Mouse (Mus musculus) large intestine, adult 2 months (tissue): ENCODE results near the gene Hectd2. TPM values are rescaled to one million over a fixed set of nuclear protein-coding genes. Genes with fewer than 3 reads are reported as not detected.
A peak's percentile ranks its signal among the peaks of the same experiment; 100 is the strongest.

Source experiments
- DNase-seq: peaks from one replicate; pipeline ENCODE4 v3.0.0-alpha.2; 2012; ENCODE audit warnings: low read depth, low spot score
- WGBS: fragments of 180-500 bp; shearing (Covaris S2); methylation state at CpG from one replicate; pipeline ENCODE4 v1.1.7; 2018; 5-methylcytosine and 5-hydroxymethylcytosine counted together
- polyA plus RNA-seq: library from polyadenylated mRNA; depleted of rRNA; stranded (reverse); fragments of >200 nt; gene quantifications from 2 replicates; pipeline ENCODE4 v1.2.3, GENCODE M21; 2012

Gene Hectd2
- polyA plus RNA-seq, 1 experiment = 0.19 TPM

DNA sequence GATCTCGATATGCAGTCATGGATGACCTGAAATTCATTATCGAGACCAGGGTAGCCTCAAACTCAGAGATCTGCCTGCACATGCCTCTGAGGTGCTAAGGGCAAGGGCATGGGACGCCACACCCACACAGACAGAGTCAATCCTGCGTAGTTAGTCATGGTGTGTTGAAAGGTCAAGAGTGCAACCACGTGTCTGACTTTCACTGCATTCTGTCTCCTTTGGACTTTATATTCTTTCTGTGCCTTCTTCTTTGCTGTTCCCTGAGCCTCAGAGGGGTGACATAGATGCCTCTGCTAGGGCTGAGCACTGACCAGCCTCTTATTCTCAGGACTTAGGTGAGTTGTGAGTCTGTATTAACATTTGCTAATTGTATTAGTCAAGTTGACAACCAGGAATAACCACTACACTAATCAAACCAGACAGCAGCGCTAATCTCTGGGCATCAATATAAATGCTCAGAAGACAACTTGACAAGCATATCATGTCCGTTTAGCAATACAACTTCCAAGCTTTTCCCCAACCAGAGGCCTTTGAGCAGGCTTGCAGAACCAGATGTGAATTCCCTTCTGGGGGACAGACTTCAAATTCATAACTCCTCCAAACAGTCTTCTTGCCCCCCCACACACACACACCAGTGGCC is 83.6 kb downstream of the Hectd2 start:
- 66% methylated on average over 7 of the region's 7 CpGs for WGBS
- no peak for DNase-seq

DNA sequence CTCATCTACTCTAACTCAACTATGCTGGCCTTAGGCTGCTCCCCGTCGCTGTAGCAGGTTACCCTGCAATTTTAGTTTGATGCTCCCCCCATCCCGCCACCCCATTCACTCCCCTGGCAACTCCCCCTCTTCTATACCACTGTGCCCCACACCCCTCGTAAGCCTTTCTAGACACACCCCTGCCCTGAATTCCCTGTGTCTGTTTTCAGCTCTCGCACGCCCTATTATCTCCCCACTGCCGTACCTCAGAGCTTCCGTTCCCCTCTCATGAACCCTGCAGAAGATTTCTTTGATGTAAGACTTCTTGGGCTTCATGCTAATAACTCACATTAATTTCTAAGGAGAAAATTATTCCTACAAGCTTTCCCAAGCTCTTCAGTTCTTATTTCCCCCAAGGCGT is 84.6 kb downstream of the Hectd2 start:
- WGBS = 93% methylated on average over 9 of the region's 9 CpGs
- DNase-seq = no peak

DNA sequence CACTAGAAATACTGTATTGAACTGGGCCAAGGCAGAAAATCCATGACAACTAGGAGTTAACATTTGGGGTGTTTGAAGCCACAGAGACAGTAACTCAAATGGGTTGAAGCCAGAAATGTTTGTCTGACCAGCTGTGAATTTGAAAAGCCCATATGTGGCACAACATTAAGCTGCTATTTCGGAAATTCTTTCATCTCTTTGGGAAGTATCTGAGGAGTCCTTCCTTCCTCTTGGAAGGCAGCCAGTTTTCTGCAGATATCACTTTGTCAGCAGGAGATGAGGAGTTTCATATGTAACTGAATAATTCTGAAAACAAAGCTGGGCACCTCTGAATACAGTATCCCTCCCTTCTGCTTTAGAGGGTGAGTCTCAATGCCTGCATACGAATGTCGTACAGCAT is 86.7 kb downstream of the Hectd2 start:
- no peak for DNase-seq
- WGBS = 61% methylated on average over 3 of the region's 3 CpGs

DNA sequence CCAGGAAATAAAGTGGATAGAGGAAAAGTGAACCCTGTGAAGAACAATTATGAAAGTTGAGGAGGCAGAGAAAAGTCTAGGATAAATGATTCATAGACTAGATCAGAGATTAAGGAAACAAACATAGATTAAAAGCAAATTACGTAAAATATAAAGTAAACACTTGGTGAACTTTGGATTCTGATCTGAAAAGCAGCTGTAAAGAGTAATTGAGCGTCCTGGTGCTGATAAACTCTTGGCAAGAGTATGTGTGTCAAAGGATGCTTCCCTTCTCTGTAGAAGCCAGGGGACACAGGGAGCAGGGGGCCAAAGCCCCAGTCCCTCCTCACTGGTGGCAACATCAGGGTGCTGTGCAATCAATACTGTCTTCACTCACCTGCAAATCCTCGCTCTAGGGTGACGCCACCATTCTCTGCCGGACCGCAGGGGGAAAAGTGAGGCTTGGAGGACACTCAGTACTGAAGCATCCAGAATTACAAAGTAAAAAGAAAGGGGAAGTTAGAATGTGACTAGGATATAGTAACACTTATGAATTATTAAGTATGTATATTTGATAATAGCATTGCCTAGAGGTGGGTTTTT is 91.0 kb downstream of the Hectd2 start:
- DNase-seq = peak; percentile 43
- WGBS = 30% methylated on average over 6 of the region's 6 CpGs

DNA sequence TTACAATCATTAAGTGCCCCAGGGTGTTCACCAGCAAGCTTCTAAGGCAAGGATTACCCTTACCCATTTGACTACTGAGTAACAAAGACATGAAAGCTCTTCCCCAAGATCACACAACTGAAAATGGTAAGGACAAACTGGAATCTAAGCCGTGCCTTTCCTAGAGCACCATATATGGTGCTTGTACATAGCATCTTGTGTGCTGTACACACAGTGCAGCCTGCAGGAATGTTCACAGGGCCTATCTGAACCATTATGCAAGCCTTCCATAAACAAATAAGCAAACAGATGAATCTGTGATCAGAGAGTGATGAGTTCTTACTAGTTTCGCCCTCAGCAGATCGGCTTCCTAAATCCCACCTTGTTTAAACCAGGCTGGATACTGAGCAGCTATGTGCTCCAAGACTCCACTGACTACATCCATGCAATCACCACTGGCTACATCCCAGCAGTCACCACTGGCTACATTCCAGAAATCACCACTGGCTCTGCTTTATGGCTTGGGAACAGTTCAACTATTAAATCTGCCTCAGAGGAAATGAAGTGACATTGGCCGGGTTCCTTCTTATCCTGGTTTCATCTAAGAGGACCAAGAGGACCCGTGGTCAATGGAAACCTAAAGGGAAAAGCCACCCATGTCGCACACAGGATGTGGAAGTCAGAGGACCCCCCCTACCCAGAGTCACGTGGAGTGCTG is 91.8 kb downstream of the Hectd2 start:
- 17% methylated on average over 7 of the region's 7 CpGs for WGBS

DNA sequence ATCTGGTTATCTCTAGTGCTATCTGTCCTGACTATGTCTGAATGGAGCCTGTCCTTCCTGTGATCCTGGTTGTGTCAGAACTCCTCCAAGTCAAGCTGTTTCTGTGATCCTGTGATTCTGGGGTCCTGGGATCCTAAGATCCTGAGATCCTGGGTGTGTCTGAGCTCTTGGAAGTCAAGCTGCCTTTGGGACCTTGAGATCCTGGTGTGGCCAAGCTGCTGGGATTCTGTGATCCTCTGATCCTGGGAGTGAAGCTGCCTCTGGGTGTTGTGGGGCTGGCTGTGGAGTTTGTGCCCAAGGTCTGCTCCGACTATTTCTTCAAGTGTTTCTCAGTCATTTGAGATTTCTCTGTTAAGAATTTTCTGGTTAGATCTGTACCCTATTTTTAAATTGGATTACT is 98.2 kb downstream of the Hectd2 start:
- WGBS = 90% methylated on average over 1 of the region's 1 CpGs
- DNase-seq = no peak

More for the DNA sequence above, 91.8 kb downstream of the Hectd2 start:
- peak; percentile 65 for DNase-seq

DNA sequence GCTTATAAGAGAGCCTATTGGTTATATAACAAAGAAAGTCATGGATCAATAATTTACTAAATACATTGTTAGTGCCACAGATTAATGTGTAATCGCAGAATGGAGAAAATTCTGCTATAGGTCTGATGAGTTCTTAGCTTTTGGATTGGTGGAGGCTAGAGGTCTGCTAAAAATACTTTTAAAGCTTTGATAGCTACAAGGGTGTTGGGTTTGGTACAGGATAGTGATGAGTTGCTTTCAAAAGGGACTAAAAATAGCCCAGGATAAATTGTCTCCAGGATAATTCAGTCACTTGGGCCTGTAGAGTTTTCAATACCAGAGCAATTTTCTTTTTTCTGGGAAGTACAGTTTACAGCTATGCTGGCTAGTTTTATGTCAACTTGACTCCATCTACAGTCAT is 108.3 kb downstream of the Hectd2 start:
- 97% methylated on average over 1 of the region's 1 CpGs for WGBS
- no peak for DNase-seq

DNA sequence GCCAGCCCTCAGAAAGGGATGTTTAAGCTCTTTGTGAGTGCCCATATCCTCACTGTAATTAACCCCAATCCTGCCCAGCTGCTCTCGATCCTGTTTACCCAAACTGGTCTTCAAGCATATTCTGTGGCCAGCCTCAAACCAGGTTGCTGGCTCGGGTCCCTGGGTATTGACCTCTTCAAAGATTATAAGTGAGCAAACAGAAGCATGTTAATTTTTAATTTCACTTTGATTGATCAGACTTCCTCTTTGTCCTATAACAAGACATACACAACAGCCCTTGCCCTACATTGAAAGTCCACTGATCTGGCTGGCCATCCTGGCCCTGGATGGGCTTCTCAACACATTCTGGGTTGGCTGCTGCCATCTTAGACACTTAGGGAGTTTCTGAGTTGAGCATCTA is 109.5 kb downstream of the Hectd2 start:
- WGBS = 35% methylated on average over 2 of the region's 2 CpGs
- no peak for DNase-seq

DNA sequence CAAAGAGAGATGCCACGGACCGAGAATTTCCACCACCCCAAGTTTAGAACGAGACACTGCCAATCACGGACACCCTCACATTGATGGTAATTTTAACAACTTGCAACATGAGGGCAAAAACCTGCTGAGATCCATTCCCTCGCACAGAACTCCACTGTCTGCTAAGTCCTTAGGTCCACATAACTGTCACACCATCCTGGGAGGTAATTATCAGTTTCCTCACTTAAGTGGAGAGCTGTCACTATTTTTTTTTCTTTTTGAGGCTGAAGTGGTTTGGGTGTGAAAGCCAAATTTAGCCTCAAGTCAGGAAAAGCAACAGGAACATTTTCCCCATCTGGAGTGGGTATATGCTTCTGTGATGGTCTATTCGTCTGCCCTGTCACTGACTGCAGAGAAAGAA is 110.0 kb downstream of the Hectd2 start:
- 91% methylated on average over 6 of the region's 6 CpGs for WGBS
- no peak for DNase-seq

DNA sequence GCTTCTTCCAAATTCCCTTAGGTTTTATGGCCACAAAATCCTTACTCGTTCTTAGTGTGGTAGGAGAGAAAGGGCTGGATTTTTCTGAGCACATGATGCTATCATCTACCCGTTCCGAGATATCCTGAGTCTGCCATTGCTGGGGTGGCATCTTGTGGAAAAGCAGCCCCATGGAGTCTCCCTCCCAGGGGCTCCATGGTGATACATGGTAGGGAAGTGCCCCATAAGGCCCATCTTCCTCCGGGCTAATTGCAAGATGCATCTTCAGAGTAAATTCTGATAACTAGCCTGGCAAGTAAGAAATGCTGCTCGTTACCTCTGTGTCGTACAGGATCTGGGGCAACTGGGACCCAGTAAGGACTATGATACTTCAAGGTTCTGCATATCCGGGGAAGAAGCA is 110.8 kb downstream of the Hectd2 start:
- 88% methylated on average over 7 of the region's 7 CpGs for WGBS
- no peak for DNase-seq

DNA sequence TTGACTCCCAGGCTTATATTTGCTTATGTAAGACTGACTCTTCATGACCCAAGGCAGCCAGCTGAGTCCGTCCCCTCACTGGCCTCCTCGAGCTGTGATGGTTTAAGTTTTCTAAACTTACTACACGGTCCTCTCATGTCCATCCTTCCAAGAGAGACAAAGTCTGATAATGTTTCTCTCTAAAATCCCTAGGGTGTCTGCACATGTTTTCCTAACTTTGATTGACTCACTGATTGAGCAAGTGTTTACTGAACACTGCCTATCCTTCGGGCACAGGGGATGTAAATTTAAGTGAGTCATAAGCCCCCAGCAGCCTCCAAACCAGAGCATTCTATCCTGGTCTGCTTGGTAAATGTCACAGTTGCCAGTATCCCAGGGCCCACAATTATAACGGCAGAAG is 111.2 kb downstream of the Hectd2 start:
- WGBS = 60% methylated on average over 5 of the region's 5 CpGs
- no peak for DNase-seq

DNA sequence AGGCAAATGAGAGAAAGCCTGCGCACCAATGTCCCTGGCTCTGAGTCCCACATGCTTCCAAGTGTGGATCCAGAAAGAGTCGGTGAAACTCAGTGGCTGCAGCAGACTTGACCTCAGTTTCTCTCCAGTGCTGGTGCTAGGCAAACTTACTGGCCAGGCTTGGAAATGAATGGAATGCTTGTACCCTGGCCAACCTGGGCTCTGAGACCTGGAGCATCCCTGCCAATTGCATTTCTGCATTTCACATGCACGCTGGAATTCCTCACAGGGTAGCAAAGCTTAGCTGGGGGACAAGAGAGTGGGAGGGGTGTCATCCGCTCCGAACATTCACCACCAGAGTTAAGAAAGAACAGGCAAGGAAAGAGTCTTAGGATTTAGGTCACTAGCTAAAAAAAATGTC is 112.0 kb downstream of the Hectd2 start:
- DNase-seq = no peak
- WGBS = 91% methylated on average over 5 of the region's 5 CpGs

DNA sequence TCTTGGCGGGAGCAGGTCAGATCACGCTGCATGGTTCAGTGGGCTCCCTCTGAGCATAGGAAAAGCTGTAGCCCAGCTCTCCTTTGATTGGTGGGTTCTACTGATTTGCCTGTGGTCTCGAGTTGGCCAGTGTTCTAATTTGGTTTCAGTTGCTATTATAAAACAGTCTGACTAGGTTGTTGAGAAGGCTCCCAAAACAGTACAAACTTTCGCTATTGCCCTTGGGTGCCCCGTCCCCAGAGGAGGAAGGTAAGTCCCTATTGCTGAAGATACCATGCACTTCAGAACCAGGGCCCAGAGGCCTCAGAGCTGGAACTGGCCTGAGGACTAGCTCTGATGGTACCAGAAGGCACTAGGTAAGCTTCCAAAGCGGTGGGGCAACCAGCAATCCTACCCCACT is 112.9 kb downstream of the Hectd2 start:
- 95% methylated on average over 6 of the region's 6 CpGs for WGBS
- no peak for DNase-seq

DNA sequence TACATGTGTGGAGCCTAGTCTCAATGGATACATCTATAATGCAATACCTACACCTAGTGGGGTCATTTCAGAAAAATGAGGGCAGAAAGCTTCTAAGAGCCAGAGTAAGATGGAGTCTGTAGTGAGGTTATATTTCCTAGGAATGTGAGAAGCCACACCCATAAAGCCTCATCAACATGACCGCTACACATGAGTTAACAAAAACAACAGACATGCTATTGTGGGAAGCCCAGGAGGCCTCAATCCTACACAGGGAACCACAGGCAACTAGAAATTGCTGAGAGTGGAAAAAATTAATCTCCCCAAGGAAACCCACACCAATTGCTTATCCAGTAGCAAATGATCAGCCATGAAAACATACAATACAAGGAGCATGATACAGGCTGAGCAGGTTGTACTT is 113.7 kb downstream of the Hectd2 start:
- 96% methylated on average over 1 of the region's 1 CpGs for WGBS
- DNase-seq = no peak

DNA sequence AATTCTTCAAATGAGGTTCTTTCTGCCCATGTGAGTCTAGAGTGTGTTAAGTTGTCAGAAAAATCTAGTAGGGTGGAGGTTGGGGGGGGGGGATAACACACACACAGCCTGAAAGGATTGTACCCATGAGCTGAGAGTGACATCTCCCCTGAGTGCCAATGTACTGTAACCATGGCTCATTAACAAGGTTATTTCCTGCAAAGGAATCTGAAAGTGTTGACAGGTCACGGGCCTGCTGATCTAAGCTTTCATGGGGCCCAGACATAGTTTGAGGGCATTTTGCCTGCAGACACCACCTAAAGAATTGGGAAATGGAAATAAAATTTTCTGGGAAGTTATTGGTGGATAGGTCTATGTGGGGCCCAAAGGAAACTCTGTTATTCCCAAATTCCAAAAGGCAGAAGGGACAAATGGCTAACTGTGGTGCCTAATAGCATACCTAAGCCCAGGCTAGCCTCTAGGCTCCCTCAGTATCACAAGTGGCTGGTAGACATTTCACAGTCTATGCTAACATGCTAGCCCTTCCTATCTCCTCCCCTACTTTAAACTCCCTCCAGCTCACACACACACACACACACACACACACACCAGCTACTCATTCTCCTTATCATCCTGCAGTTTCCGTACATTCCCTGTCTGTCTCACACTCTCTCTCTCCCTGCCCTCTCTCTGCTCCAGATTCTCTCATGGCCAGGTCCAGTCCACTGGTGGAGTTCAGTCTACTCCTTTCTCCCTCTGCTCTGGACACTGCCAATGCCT is 114.6 kb downstream of the Hectd2 start:
- 92% methylated on average over 2 of the region's 2 CpGs for WGBS
- no peak for DNase-seq

DNA sequence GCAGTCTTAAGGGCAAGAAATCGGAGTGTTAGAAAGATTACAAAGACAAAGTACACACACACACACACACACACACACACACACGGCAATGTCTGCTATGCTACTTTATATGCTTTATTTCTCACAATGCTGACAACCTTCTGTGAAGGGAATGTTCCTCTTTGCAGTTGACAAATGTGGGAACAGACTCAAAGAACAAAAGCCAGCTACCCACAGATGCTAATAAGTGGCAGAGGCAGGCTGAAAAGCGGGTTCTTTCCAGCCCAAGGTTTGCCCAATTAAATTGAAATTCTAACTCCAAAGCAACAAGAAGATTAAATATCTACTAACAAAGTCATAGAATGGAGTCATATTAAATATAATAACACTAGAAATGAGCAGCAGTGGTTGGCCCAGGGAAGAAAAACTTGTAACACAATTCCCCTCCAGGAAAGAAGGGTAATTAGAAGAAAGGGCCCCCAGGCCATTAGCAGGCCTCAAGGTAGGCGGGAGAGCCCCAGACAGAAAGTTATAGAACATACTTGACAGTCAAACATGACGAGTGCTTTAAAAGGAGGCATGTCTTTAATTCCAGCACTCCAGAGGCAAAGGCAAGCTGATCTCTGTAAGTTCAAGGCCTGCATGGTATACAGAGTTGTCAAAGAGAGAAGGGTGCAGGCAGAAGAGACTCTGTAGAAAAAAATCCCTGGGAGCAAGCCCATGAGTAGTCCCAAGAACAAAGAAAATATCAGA is 115.4 kb downstream of the Hectd2 start:
- no peak for DNase-seq
- 72% methylated on average over 5 of the region's 5 CpGs for WGBS
